26 mouse cellular contexts compared by ENCODE assay signal in genomic region chr5:41752721-41753120, GRCm38 (mm10). TPM values are rescaled to one million over a fixed set of nuclear protein-coding genes. Genes with fewer than 3 reads are reported as not detected.
A peak's percentile ranks its signal among the peaks of the same experiment; 100 is the strongest.
DNase-seq lines count a peak whose midpoint lies in the region; ATAC-seq and TF ChIP-seq lines count a peak whose summit lies in the region.
"Had no signal": no experiment of that assay in that cellular context is flagged by ENCODE, and none has a peak within 500 bp of the region (broad histone marks: within the 10 kb centered on the region; RNA-seq: fewer than 3 reads in every experiment).

No protein-coding gene starts in this region.

- no peak for TF ChIP-seq CTCF in midbrain, postnatal 0 days (IDR thresholded peaks at IDR 0.05)

- ATAC-seq in forebrain, embryonic 15.5 days (replicated peaks), result no peak
- ATAC-seq in midbrain, embryonic 11.5 days (ENCODE audit: low FRiP score), result no peak
- no peak for ATAC-seq in midbrain, postnatal 0 days (ENCODE audit: low FRiP score)
- ATAC-seq: activated CD4-positive, CD25-positive, alpha-beta regulatory T cell, adult 4 months; CD4-positive, CD25-positive, alpha-beta regulatory T cell, adult 4 months; forebrain, embryonic 14.5 days; forebrain, postnatal 0 days; Patski had no signal

- H3K36me3 ChIP-seq in forebrain, embryonic 10.5 days (replicated peaks), result no peaks in the 10 kb centered on the region
- H3K36me3 ChIP-seq in forebrain, embryonic 15.5 days, result no peaks in the 10 kb centered on the region
- H3K36me3 ChIP-seq in midbrain, embryonic 11.5 days (ENCODE audit: control insufficient read depth, insufficient read depth, low read length), result no peaks in the 10 kb centered on the region
- no peaks in the 10 kb centered on the region for H3K36me3 ChIP-seq in midbrain, postnatal 0 days (ENCODE audit: insufficient read depth, low read length)
- H3K36me3 ChIP-seq: embryonic facial prominence, embryonic 10.5 days; embryonic facial prominence, embryonic 12.5 days; forebrain, embryonic 12.5 days; G1E had no signal

- no peaks in the 10 kb centered on the region for H3K9me3 ChIP-seq in forebrain, embryonic 10.5 days
- no peaks in the 10 kb centered on the region for H3K9me3 ChIP-seq in forebrain, embryonic 15.5 days
- H3K9me3 ChIP-seq in midbrain, embryonic 11.5 days (ENCODE audit: control insufficient read depth, low read length), result no peaks in the 10 kb centered on the region
- no peaks in the 10 kb centered on the region for H3K9me3 ChIP-seq in midbrain, postnatal 0 days (ENCODE audit: low read length)
- H3K9me3 ChIP-seq: embryonic facial prominence, embryonic 10.5 days; embryonic facial prominence, embryonic 12.5 days; forebrain, embryonic 12.5 days; G1E had no signal

- peaks cover 100% of the 10 kb centered on the region for H3K27me3 ChIP-seq in forebrain, embryonic 10.5 days (ENCODE audit: poor library complexity, severe bottlenecking)
- H3K27me3 ChIP-seq in forebrain, embryonic 15.5 days, result peaks cover 97% of the 10 kb centered on the region
- H3K27me3 ChIP-seq in midbrain, embryonic 11.5 days (ENCODE audit: control insufficient read depth, insufficient read depth, low read length), result peaks cover 99% of the 10 kb centered on the region
- H3K27me3 ChIP-seq in midbrain, postnatal 0 days (ENCODE audit: insufficient read depth, low read length), result peaks cover 86% of the 10 kb centered on the region
- H3K27me3 ChIP-seq: CH12.LX had no signal

- DNase-seq in embryo, embryonic 10.5 days (ENCODE audit: low spot score), result peak; percentile 40
- no peak for DNase-seq in embryo, embryonic 9.5 days (ENCODE audit: extremely low spot score)
- peak; percentile 24 for DNase-seq in forebrain, embryonic 10.5 days (ENCODE audit: extremely low spot score, low spot score)
- peak; percentile 91 for DNase-seq in midbrain, embryonic 11.5 days (ENCODE audit: low spot score, missing footprints)
- DNase-seq in midbrain, postnatal 0 days (ENCODE audit: low spot score), result no peak
- DNase-seq: adrenal gland, adult 8-10 months; adrenal gland, postnatal 14 days; adrenal gland, postnatal 36 days; B cell, adult 2 months; cerebellum, adult 11-12 months; cerebellum, adult 2 months; cerebellum, adult 9-10 months; cerebellum, postnatal 10 days; cerebellum, postnatal 25 days; forebrain, postnatal 0 days had no signal

- no peak overlapping the region for H3K4me3 ChIP-seq in forebrain, embryonic 10.5 days
- H3K4me3 ChIP-seq in forebrain, embryonic 15.5 days, result no peak overlapping the region
- no peak overlapping the region for H3K4me3 ChIP-seq in midbrain, embryonic 11.5 days (ENCODE audit: low read depth, low read length)
- no peak overlapping the region for H3K4me3 ChIP-seq in midbrain, postnatal 0 days (ENCODE audit: low read depth, low read length)
- H3K4me3 ChIP-seq: embryonic facial prominence, embryonic 10.5 days; embryonic facial prominence, embryonic 12.5 days; forebrain, embryonic 12.5 days had no signal

- H3K27ac ChIP-seq in forebrain, embryonic 10.5 days, result no peak overlapping the region
- H3K27ac ChIP-seq in forebrain, embryonic 15.5 days (replicated peaks), result no peak overlapping the region
- H3K27ac ChIP-seq in midbrain, embryonic 11.5 days (ENCODE audit: low read depth, low read length), result no peak overlapping the region
- no peak overlapping the region for H3K27ac ChIP-seq in midbrain, postnatal 0 days (ENCODE audit: low read depth, low read length)
- H3K27ac ChIP-seq: embryonic facial prominence, embryonic 10.5 days; embryonic facial prominence, embryonic 12.5 days; forebrain, embryonic 12.5 days had no signal

- no peak overlapping the region for H3K9ac ChIP-seq in forebrain, embryonic 15.5 days (replicated peaks)
- no peak overlapping the region for H3K9ac ChIP-seq in midbrain, embryonic 11.5 days (ENCODE audit: low read length)
- no peak overlapping the region for H3K9ac ChIP-seq in midbrain, postnatal 0 days (replicated peaks; ENCODE audit: low read length, poor library complexity, severe bottlenecking)
- H3K9ac ChIP-seq: embryonic facial prominence, embryonic 12.5 days; forebrain, embryonic 12.5 days; forebrain, postnatal 0 days had no signal

- 26% methylated on average over 4 of the region's 4 CpGs for WGBS in forebrain, embryonic 10.5 days
- WGBS in forebrain, embryonic 15.5 days, result 22% methylated on average over 4 of the region's 4 CpGs
- WGBS in midbrain, embryonic 11.5 days, result 30% methylated on average over 4 of the region's 4 CpGs
- WGBS in midbrain, postnatal 0 days, result 26% methylated on average over 4 of the region's 4 CpGs

- H3K4me2 ChIP-seq in forebrain, embryonic 15.5 days (replicated peaks), result no peak overlapping the region
- H3K4me2 ChIP-seq in midbrain, embryonic 11.5 days, result no peak overlapping the region
- H3K4me2 ChIP-seq in midbrain, postnatal 0 days (ENCODE audit: low read depth, low read length, poor library complexity, severe bottlenecking), result no peak overlapping the region
- H3K4me2 ChIP-seq: embryonic facial prominence, embryonic 12.5 days; forebrain, embryonic 12.5 days had no signal

- peaks cover 14% of the 10 kb centered on the region for H3K4me1 ChIP-seq in forebrain, embryonic 10.5 days
- H3K4me1 ChIP-seq in forebrain, embryonic 15.5 days, result no peaks in the 10 kb centered on the region
- H3K4me1 ChIP-seq in midbrain, embryonic 11.5 days (ENCODE audit: control insufficient read depth, insufficient read depth, low read length), result no peaks in the 10 kb centered on the region; the same call in 1 of the 2 replicates
- H3K4me1 ChIP-seq in midbrain, postnatal 0 days (ENCODE audit: insufficient read depth, low read length), result no peaks in the 10 kb centered on the region
- H3K4me1 ChIP-seq: embryonic facial prominence, embryonic 12.5 days; forebrain, embryonic 12.5 days had no signal

RNA-seq across cellular contexts. Expression of gene Nkx3-2, which starts 11.6 kb away (rescaled TPM):
- polyA plus RNA-seq in forebrain, embryonic 10.5 days (2016; fragmentation: Nextera tagmentation; extraction: Ambion mirVana), result 0.09 TPM in 1 of 2 replicates, not detected in the other
- polyA plus RNA-seq in forebrain, embryonic 15.5 days (2015; fragmentation: Nextera tagmentation; extraction: Ambion mirVana), result not detected in 2 replicates
- 0.27 TPM in 1 of 2 replicates, not detected in the other for polyA plus RNA-seq in midbrain, embryonic 11.5 days (2014; fragmentation: Nextera tagmentation; extraction: Ambion mirVana)
- total RNA-seq in midbrain, postnatal 0 days (2014; rRNA removed), result not detected in 2 replicates
- polyA plus RNA-seq in midbrain, postnatal 0 days (2015; fragmentation: Nextera tagmentation; extraction: Ambion mirVana), result not detected in 2 replicates
- total RNA-seq: adrenal gland, adult 8-10 months; adrenal gland, postnatal 14 days; adrenal gland, postnatal 36 days; CH12.LX; forebrain, postnatal 0 days; G1E had no signal
- polyA plus RNA-seq: activated CD4-positive, CD25-positive, alpha-beta regulatory T cell, adult 4 months; CD4-positive, CD25-positive, alpha-beta regulatory T cell, adult 4 months; cerebellum, adult 2 months; cortical plate, adult 2 months; forebrain, embryonic 12.5 days; forebrain, embryonic 14.5 days; forebrain, postnatal 0 days; G1E had no signal

RNA-seq across cellular contexts. Expression of gene Rab28, which starts 44.8 kb away (rescaled TPM):
- 77.3 and 81.1 TPM in 2 replicates for polyA plus RNA-seq in forebrain, embryonic 10.5 days (2016; fragmentation: Nextera tagmentation; extraction: Ambion mirVana)
- polyA plus RNA-seq in forebrain, embryonic 15.5 days (2015; fragmentation: Nextera tagmentation; extraction: Ambion mirVana), result 77.3 and 79.8 TPM in 2 replicates
- polyA plus RNA-seq in midbrain, embryonic 11.5 days (2014; fragmentation: Nextera tagmentation; extraction: Ambion mirVana), result 98.2 and 108 TPM in 2 replicates
- 51.4 and 60.7 TPM in 2 replicates for total RNA-seq in midbrain, postnatal 0 days (2014; rRNA removed)
- polyA plus RNA-seq in midbrain, postnatal 0 days (2015; fragmentation: Nextera tagmentation; extraction: Ambion mirVana), result 39.6 and 43.4 TPM in 2 replicates

Comparison
In these comparisons a context has a peak if more than half of its experiments do, and no peak if none do; other contexts are left out.
1. DNase-seq: peak in embryo, embryonic 10.5 days (single experiment), forebrain, embryonic 10.5 days (single experiment) and midbrain, embryonic 11.5 days (single experiment); none in embryo, embryonic 9.5 days (single experiment) and midbrain, postnatal 0 days (single experiment).